Mouse (Mus musculus) forebrain, embryonic 14.5 days (tissue): ENCODE data around the gene Thap12. TPM values are rescaled to one million over a fixed set of nuclear protein-coding genes. Genes with fewer than 3 reads are reported as not detected.

Experiments
- ATAC-seq: fragments of 200-750 bp; cut with Nextera tagmentation; 2 replicates; pipeline ENCODE4 v1.8.0; 2017; ENCODE audit warnings: mild to moderate bottlenecking, moderate library complexity
- DNase-seq: peaks from one replicate; pipeline ENCODE4 v3.0.0-alpha.2; 2015; ENCODE audit warnings: low spot score
- H3K27ac ChIP-seq: fragments of 300-500 bp; sonication (generic); 2 replicates; pipeline ENCODE4 v1.5.1; 2014; ENCODE audit warnings: low read depth, mild to moderate bottlenecking, control low read depth, low read length, moderate library complexity
- H3K27me3 ChIP-seq: fragments of 300-500 bp; sonication (generic); replicated peaks from 2 replicates; pipeline ENCODE4 v1.6.1; 2014; ENCODE audit warnings: low read length, control low read depth, mixed read lengths; ENCODE audit not compliant: control insufficient read depth, insufficient read depth
- H3K36me3 ChIP-seq: fragments of 300-500 bp; sonication (generic); 2 replicates; pipeline ENCODE4 v1.6.1; 2014; ENCODE audit warnings: low read length, control low read depth; ENCODE audit not compliant: control insufficient read depth, insufficient read depth
- H3K4me1 ChIP-seq: fragments of 300-500 bp; sonication (generic); 2 replicates; pipeline ENCODE4 v1.6.1; 2014; ENCODE audit warnings: antibody characterized with exemption, low read length, control low read depth; ENCODE audit not compliant: control insufficient read depth, insufficient read depth
- H3K4me2 ChIP-seq: fragments of 300-500 bp; sonication (generic); 2 replicates; pipeline ENCODE4 v1.6.1; 2014; ENCODE audit warnings: mild to moderate bottlenecking, control low read depth, low read length
- H3K4me3 ChIP-seq: fragments of 300-500 bp; sonication (generic); 2 replicates; pipeline ENCODE4 v1.5.1; 2014; ENCODE audit warnings: low read depth, low read length, control low read depth
- H3K9ac ChIP-seq: fragments of 300-500 bp; sonication (generic); 2 replicates; pipeline ENCODE4 v1.6.1; 2014; ENCODE audit warnings: mild to moderate bottlenecking, low read length, control low read depth, moderate library complexity
- H3K9me3 ChIP-seq: fragments of 300-500 bp; sonication (generic); replicated peaks from 2 replicates; pipeline ENCODE4 v1.6.1; 2016; ENCODE audit warnings: low read length, control low read depth, mixed read lengths; ENCODE audit not compliant: control insufficient read depth
- WGBS: fragments of 180-500 bp; shearing (Covaris S2); extraction: QIAGEN DNeasy Blood & Tissue Kit; methylation state at CpG from one replicate; pipeline ENCODE4 v1.1.7; 2014; 5-methylcytosine and 5-hydroxymethylcytosine counted together
- polyA plus RNA-seq: library from polyadenylated mRNA; unstranded; fragments of >200 nt; fragmentation: Nextera tagmentation; extraction: Ambion mirVana; gene quantifications from 2 replicates; pipeline ENCODE4 v1.2.1, GENCODE M21; 2014

The Thap12 gene
- polyA plus RNA-seq: 42.5 and 48.3 TPM in 2 replicates

DNA sequence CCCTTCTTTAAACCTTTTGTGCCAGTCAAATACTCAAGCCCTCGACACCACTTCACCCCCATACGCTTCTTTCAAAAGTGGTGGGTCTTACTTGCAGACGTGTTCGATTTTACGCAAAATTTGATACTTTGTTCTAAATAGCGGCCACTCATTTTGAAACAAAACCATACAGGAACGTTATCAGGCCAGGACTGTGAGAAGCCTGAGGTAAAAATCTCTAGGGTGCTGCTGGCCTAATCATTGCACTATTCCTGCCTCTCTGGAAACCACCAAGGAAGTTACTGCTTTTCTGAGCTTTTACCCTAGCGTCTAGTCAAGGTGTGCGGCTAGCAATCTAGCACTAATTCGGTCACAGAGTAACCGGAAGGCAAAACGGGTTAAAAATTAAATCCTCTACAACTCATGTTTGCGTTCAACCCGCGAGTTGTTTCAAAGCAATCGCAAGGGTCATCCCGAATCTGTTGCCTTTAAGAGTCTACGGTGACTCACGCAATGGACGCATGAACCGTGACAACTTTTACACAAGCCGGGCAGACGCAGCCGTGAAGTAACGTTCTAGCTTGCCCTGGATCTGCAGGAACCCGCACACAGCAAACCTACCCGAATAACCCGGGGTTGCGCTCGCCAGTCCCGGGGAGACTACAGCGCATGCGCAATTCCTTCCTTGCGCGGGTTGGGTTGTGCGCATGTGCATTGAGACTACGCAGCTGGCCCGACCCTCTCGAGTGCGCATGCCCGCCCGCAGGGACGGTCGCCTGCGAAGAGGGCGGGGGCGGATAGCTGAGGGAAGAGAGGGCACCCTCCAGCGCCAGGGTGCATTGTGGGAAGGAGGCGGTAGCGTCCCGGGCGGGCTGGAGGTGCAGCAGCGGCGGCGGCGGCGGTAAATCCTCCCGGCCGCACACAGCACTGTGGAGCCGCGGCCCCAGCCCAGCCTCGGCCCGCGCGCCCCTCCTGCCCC is at the start of gene Thap12:
Thap12 (plus strand) TSS at position 821 of the 958 bp plus-strand sequence.
- no peaks in the 10 kb centered on the region for H3K9me3 ChIP-seq
- H3K4me2 ChIP-seq: peak within 1 kb of the TSS; percentile 75
- H3K36me3 ChIP-seq: no peaks in the 10 kb centered on the region
- no peaks in the 10 kb centered on the region for H3K27me3 ChIP-seq
- H3K9ac ChIP-seq: peak within 1 kb of the TSS; percentile 95
- ATAC-seq: peak; percentile 99
- H3K27ac ChIP-seq: peak within 1 kb of the TSS; percentile 76
- DNase-seq: peak; percentile 99
- H3K4me3 ChIP-seq: peak within 1 kb of the TSS; percentile 96
- H3K4me1 ChIP-seq: peaks cover 21% of the 10 kb centered on the region
- whole genome bisulfite sequencing: 2% methylated on average over 65 of the region's 65 CpGs

- Histone ChIP-seq H3K4me3 (peak overlapping the region; percentile 95), H3K4me1 (peaks cover 23% of the 10 kb centered on the region), H3K9me3 (no peaks in the 10 kb centered on the region), H3K9ac (peak overlapping the region; percentile 94), H3K36me3 (peaks cover 38% of the 10 kb centered on the region), H3K27ac (peak overlapping the region; percentile 94), H3K27me3 (no peaks in the 10 kb centered on the region), H3K4me2 (peak overlapping the region; percentile 66)
- ATAC-seq: peak; percentile 49
- peak; percentile 89 for DNase-seq
- WGBS: under 1% methylated on average over 71 of the region's 74 CpGs
Measured at GRCm38 (mm10) chr7:98655681-98656530, 47.0 kb upstream of the Thap12 start.

DNA sequence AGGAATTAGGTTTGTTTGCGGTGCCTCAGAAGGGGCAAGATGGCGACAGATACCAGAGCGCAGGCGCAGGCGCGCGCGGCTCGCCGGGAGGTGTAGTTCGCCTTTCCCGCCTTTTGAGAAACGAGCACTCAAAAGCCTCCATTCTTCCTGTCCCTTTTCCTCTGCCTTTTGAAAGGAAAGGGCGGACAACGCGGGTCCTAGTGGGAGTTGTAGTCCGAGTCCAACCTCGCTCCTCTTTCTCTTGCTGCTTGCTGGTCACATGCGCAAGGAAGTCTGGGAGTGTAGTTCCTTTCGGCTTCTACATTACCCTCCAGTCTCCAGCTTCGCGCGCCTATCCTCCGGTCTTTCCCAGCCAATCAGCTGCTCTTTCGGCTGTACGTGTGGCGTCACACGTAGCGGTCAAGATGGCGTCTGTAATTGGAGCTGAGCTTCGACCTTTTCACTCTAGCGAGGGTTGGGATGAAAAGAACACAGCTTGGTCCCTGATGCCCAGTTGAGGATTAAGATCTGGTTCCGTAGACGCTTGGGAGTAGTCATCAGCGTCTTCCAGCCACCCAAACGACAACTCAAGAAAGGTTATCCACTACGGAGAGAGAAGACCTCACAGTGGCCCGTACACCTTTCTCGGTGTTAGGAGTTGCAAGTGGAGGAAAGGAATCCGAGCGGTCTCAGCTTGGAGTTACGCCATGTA is 46.2 kb upstream of the Thap12 start, which contains the start of gene Emsy:
Emsy (minus strand) TSS at position 253 of the 691 bp plus-strand sequence.
- Histone ChIP-seq H3K36me3 (peaks cover 30% of the 10 kb centered on the region), H3K4me2 (peak within 1 kb of the TSS; percentile 85), H3K27me3 (no peaks in the 10 kb centered on the region), H3K27ac (peak within 1 kb of the TSS; percentile 94), H3K4me3 (peak within 1 kb of the TSS; percentile 95), H3K9me3 (no peaks in the 10 kb centered on the region), H3K4me1 (peaks cover 23% of the 10 kb centered on the region), H3K9ac (peak within 1 kb of the TSS; percentile 94)
- ATAC-seq (peak; percentile 95), DNase-seq (peak; percentile 99)
- under 1% methylated on average over 42 of the region's 42 CpGs for WGBS

- no peaks in the 10 kb centered on the region for H3K9me3 ChIP-seq
- no peak overlapping the region for H3K4me2 ChIP-seq
- no peaks in the 10 kb centered on the region for H3K27me3 ChIP-seq
- DNase-seq (no peak), ATAC-seq (no peak)
- no peak overlapping the region for H3K4me3 ChIP-seq
- no peak overlapping the region for H3K9ac ChIP-seq
- 74% methylated on average over 5 of the region's 5 CpGs for WGBS
- no peak overlapping the region for H3K27ac ChIP-seq
- H3K4me1 ChIP-seq: no peaks in the 10 kb centered on the region
- H3K36me3 ChIP-seq: no peaks in the 10 kb centered on the region
Measured at GRCm38 (mm10) chr7:98665166-98665565, 37.7 kb upstream of the Thap12 start.

- Histone ChIP-seq H3K4me1 (no peaks in the 10 kb centered on the region), H3K4me2 (no peak overlapping the region), H3K9me3 (no peaks in the 10 kb centered on the region), H3K4me3 (no peak overlapping the region), H3K27ac (no peak overlapping the region), H3K27me3 (no peaks in the 10 kb centered on the region), H3K36me3 (no peaks in the 10 kb centered on the region), H3K9ac (no peak overlapping the region)
- DNase-seq (no peak), ATAC-seq (no peak)
- 83% methylated on average over 6 of the region's 6 CpGs for WGBS
Measured at GRCm38 (mm10) chr7:98665726-98666125, 37.2 kb upstream of the Thap12 start.

DNA sequence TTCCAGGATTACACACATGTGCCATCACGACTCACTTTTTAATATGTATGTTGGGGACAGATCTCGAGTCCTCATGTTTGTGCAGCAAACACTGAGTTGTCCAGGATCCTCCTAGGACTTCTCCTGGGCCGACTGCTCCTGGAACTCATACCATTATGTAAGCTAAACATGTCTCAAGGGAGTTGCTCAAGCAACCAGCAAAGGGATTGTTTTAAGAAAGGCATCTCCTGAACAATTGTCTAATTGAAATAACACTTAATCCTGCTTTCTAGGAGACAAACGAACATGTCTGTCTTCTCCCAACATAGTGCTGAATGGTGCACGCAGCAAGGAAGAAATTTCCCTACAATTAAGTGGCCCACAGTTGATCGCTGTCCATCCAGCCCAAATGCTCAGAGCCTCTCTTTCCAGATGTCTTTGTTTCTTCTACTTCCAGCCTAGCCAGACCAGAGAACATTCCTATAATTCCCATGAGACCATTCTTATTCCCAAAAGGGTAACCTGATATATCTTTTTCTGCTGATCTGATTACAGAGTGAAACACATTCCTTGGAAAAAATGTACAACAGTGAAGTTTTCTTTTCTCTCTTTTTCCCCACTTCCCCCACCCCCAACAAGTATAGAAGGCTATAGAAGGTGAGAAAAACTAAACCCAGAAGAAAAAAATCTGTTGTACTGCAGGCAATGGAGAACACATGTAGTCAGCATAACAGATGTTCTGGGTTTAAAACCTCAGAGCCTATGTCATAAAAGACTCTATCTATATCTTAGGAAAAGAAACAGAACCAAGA is 34.8 kb upstream of the Thap12 start:
- no peak for ATAC-seq
- Histone ChIP-seq H3K4me2 (no peak overlapping the region), H3K9ac (no peak overlapping the region), H3K4me1 (no peaks in the 10 kb centered on the region), H3K27ac (no peak overlapping the region), H3K4me3 (no peak overlapping the region), H3K36me3 (no peaks in the 10 kb centered on the region), H3K9me3 (no peaks in the 10 kb centered on the region), H3K27me3 (no peaks in the 10 kb centered on the region)
- DNase-seq: no peak
- 66% methylated on average over 6 of the region's 6 CpGs for WGBS

- Histone ChIP-seq H3K27me3 (no peaks in the 10 kb centered on the region), H3K27ac (no peak overlapping the region), H3K4me3 (no peak overlapping the region), H3K36me3 (no peaks in the 10 kb centered on the region), H3K9me3 (no peaks in the 10 kb centered on the region), H3K4me2 (no peak overlapping the region), H3K4me1 (no peaks in the 10 kb centered on the region), H3K9ac (no peak overlapping the region)
- 94% methylated on average over 4 of the region's 4 CpGs for WGBS
- DNase-seq: no peak
- ATAC-seq: no peak
Measured at GRCm38 (mm10) chr7:98670831-98671230, 32.1 kb upstream of the Thap12 start.

DNA sequence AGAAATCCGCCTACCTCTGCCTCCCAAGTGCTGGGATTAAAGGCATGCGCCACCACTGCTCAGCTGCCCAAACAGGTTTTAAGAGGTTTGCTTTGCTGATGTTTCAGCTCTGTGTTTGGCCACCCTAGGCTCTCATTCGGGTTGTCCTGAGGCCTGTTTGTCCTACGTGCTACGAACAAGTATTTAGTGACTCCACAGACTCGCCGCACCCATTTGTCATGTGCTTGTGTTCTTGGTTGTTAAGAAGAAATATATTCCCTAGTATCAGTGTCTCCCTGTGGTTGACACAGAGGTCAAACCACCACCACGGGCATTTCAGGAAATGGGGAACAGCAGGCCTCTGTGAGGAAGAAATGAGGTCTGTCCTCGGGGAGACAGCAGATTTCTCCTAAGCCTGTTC is 31.5 kb upstream of the Thap12 start:
- Histone ChIP-seq H3K4me2 (no peak overlapping the region), H3K27ac (no peak overlapping the region), H3K9ac (no peak overlapping the region), H3K9me3 (no peaks in the 10 kb centered on the region), H3K4me3 (no peak overlapping the region), H3K4me1 (no peaks in the 10 kb centered on the region), H3K36me3 (no peaks in the 10 kb centered on the region), H3K27me3 (no peaks in the 10 kb centered on the region)
- WGBS: 86% methylated on average over 9 of the region's 9 CpGs
- DNase-seq (no peak), ATAC-seq (no peak)
